ENCODE assay signal across 8 mouse cellular contexts in genomic region chr9:102725958-102726654, GRCm38 (mm10). TPM values are rescaled to one million over a fixed set of nuclear protein-coding genes. Genes with fewer than 3 reads are reported as not detected.
A peak's percentile ranks its signal among the peaks of the same experiment; 100 is the strongest.
DNase-seq lines count a peak whose midpoint lies in the region; ATAC-seq and TF ChIP-seq lines count a peak whose summit lies in the region.

No protein-coding gene starts in this region.

- DNase-seq in Patski (ENCODE audit: low read depth, low spot score): no peak
- peak; percentile 61 to 66 for DNase-seq in cerebellum, postnatal 14 days
- DNase-seq in frontal cortex, postnatal 10 days (ENCODE audit: low spot score in 2 of 2): peak; percentile 56 to 58
- peak; percentile 87 for DNase-seq in hindbrain, embryonic 10.5 days (ENCODE audit: low spot score)
- peak; percentile 47 to 66 for DNase-seq in left cerebral cortex, adult 2 months (ENCODE audit: extremely low spot score in 1 of 2, low spot score in 2 of 2)
- peak; percentile 96 for DNase-seq in mesoderm, embryonic 11.5 days (ENCODE audit: low read depth, low spot score)
- peak; percentile 96 for DNase-seq in skeletal muscle tissue, adult 2 months (ENCODE audit: low read depth, low spot score)
- no peak for DNase-seq in B cell, adult 2 months

- in situ Hi-C loops in Patski (cut with MboI; ENCODE audit: low pct_unique_long_range_greater_than_20kb): no loop called here

- H3K4me1 ChIP-seq in hindbrain, embryonic 10.5 days (replicated peaks): peaks cover 86% of the 10 kb centered on the region

- intact Hi-C loops in left cerebral cortex, adult 2 months (cut with DNase I): loop anchor here (1.0 kb wide), 2 partner anchors 9 to 53 kb away; no protein-coding TSS in a partner anchor

- H3K4me3 ChIP-seq in hindbrain, embryonic 10.5 days: peak overlapping the region; percentile 31
- 0 out of 2 replicates have a peak overlapping the region, but pooled peaks have one; percentile 5 for H3K4me3 ChIP-seq in left cerebral cortex, adult 2 months

- 2% methylated on average over 22 of the region's 22 CpGs for WGBS in hindbrain, embryonic 10.5 days

- TF ChIP-seq CTCF in Patski (IDR thresholded peaks at IDR 0.05): no peak
- TF ChIP-seq CTCF in left cerebral cortex, adult 2 months (IDR thresholded peaks at IDR 0.05): no peak; the same call in 1 of the 2 replicates

- peaks cover 100% of the 10 kb centered on the region for H3K36me3 ChIP-seq in hindbrain, embryonic 10.5 days

- H3K9me3 ChIP-seq in hindbrain, embryonic 10.5 days: no peaks in the 10 kb centered on the region

- peak overlapping the region; percentile 77 for H3K27ac ChIP-seq in hindbrain, embryonic 10.5 days
- H3K27ac ChIP-seq in left cerebral cortex, adult 2 months: peak overlapping the region; percentile 73

- peak; percentile 66 for ATAC-seq in Patski

- POLR2A ChIA-PET in Patski (lab: Charles Lee): interaction anchor here (0.6 to 25.8 kb wide), 13 partner anchors 8 to 89 kb away, joined by 3 to 312 read pairs (median 5); partner anchors contain the start of gene Amotl2

- CTCF ChIA-PET in Patski (lab: Charles Lee): interaction anchor here (1.0 to 3.7 kb wide), 4 partner anchors 37 to 56 kb away, joined by 4 to 14 read pairs (median 6); no protein-coding TSS in a partner anchor

- H3K27me3 ChIP-seq in Patski: no peaks in the 10 kb centered on the region
- no peaks in the 10 kb centered on the region for H3K27me3 ChIP-seq in hindbrain, embryonic 10.5 days (ENCODE audit: insufficient read depth, poor library complexity, severe bottlenecking)

RNA-seq across cellular contexts. Expression of gene Amotl2, which starts 9.6 kb away (rescaled TPM):
- 306 TPM for polyA plus RNA-seq in Patski (2021)
- 67.6 and 70.1 TPM in 2 replicates for polyA plus RNA-seq in hindbrain, embryonic 10.5 days (2016; fragmentation: Nextera tagmentation; extraction: Ambion mirVana)
- 10 to 100 TPM; 21.3 to 22.4 TPM for total RNA-seq in left cerebral cortex, adult 2 months (2021)

Comparison
In these comparisons a context has a peak if more than half of its experiments do, and no peak if none do; other contexts are left out.
1. DNase-seq: peak in cerebellum, postnatal 14 days (2 of 2), frontal cortex, postnatal 10 days (2 of 2), hindbrain, embryonic 10.5 days (single experiment), left cerebral cortex, adult 2 months (2 of 2), mesoderm, embryonic 11.5 days (single experiment) and skeletal muscle tissue, adult 2 months (single experiment); none in Patski (single experiment) and B cell, adult 2 months (0 of 2).